ENCODE assay signal across 21 mouse cellular contexts in the genomic region with DNA sequence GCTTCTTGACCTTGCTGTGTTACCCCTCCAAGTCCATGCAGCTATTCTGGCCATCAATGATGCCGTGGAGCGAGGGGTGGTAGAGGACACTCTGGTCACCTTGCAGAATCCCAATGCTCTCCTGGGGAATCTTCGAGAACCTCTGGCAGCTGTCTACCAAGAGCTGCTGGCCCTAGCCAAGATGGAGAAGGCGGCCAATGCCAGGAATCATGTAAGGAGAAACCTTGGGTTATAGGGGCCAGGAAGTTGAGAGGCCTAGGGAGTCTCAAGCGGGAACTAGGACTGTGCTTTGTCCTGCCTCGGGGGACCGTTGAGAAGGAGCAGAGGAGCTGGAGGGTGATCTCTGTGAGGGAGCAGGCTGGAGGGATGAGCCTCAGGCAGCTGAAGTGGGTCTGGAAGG. TPM values are rescaled to one million over a fixed set of nuclear protein-coding genes. Genes with fewer than 3 reads are reported as not detected.
A peak's percentile ranks its signal among the peaks of the same experiment; 100 is the strongest.
DNase-seq lines count a peak whose midpoint lies in the region; ATAC-seq lines count a peak whose summit lies in the region.
"Had no signal": no experiment of that assay in that cellular context is flagged by ENCODE, and none has a peak within 500 bp of the region (broad histone marks: within the 10 kb centered on the region; RNA-seq: fewer than 3 reads in every experiment).

No protein-coding gene starts in this region.

- no peak overlapping the region for H3K4me3 ChIP-seq in hindbrain, embryonic 12.5 days
- no peak overlapping the region for H3K4me3 ChIP-seq in hindbrain, embryonic 16.5 days (ENCODE audit: low read length)
- H3K4me3 ChIP-seq: forebrain, embryonic 13.5 days; forebrain, embryonic 15.5 days had no signal

- peak overlapping the region; percentile 18; the same call in 1 of the 2 replicates for H3K9ac ChIP-seq in hindbrain, embryonic 12.5 days
- no peak overlapping the region for H3K9ac ChIP-seq in hindbrain, embryonic 16.5 days (ENCODE audit: low read depth, low read length)
- H3K9ac ChIP-seq: forebrain, embryonic 13.5 days; forebrain, embryonic 15.5 days; forebrain, postnatal 0 days had no signal

- no peaks in the 10 kb centered on the region for H3K4me1 ChIP-seq in hindbrain, embryonic 12.5 days
- no peaks in the 10 kb centered on the region for H3K4me1 ChIP-seq in hindbrain, embryonic 16.5 days (ENCODE audit: control insufficient read depth, insufficient read depth, low read depth, low read length)
- H3K4me1 ChIP-seq: forebrain, embryonic 13.5 days; forebrain, embryonic 15.5 days had no signal

- no peaks in the 10 kb centered on the region for H3K9me3 ChIP-seq in hindbrain, embryonic 12.5 days (replicated peaks)
- H3K9me3 ChIP-seq in hindbrain, embryonic 16.5 days (ENCODE audit: control insufficient read depth, low read length), result no peaks in the 10 kb centered on the region
- H3K9me3 ChIP-seq: forebrain, embryonic 13.5 days; forebrain, embryonic 15.5 days had no signal

- peaks cover 32% of the 10 kb centered on the region for H3K36me3 ChIP-seq in hindbrain, embryonic 12.5 days
- no peaks in the 10 kb centered on the region for H3K36me3 ChIP-seq in hindbrain, embryonic 16.5 days (ENCODE audit: control insufficient read depth, insufficient read depth, low read length)

- intact Hi-C loops in gastrocnemius, postnatal 14 days (cut with DNase I; ENCODE audit: low total_unique reads), result loop anchor here (5.0 kb wide), 1 partner anchor 142 kb away; no protein-coding TSS in a partner anchor

- WGBS in hindbrain, embryonic 12.5 days, result 97% methylated on average over 7 of the region's 7 CpGs
- 94% methylated on average over 7 of the region's 7 CpGs for WGBS in hindbrain, embryonic 16.5 days

- H3K4me2 ChIP-seq in hindbrain, embryonic 12.5 days (replicated peaks), result no peak overlapping the region
- no peak overlapping the region for H3K4me2 ChIP-seq in hindbrain, embryonic 16.5 days (ENCODE audit: low read length)
- H3K4me2 ChIP-seq: forebrain, embryonic 13.5 days; forebrain, embryonic 15.5 days had no signal

- no peak for ATAC-seq in hindbrain, embryonic 12.5 days (ENCODE audit: low FRiP score)
- no peak for ATAC-seq in hindbrain, embryonic 16.5 days
- ATAC-seq: activated CD4-positive, CD25-positive, alpha-beta regulatory T cell, adult 4 months; forebrain, embryonic 13.5 days; forebrain, embryonic 15.5 days; forebrain, postnatal 0 days; Patski had no signal

- H3K27me3 ChIP-seq in hindbrain, embryonic 12.5 days, result no peaks in the 10 kb centered on the region
- H3K27me3 ChIP-seq in hindbrain, embryonic 16.5 days (replicated peaks; ENCODE audit: control insufficient read depth, insufficient read depth, low read length), result no peaks in the 10 kb centered on the region
- H3K27me3 ChIP-seq: forebrain, embryonic 13.5 days; forebrain, embryonic 15.5 days; Patski had no signal

- no peak overlapping the region for H3K27ac ChIP-seq in hindbrain, embryonic 12.5 days
- H3K27ac ChIP-seq in hindbrain, embryonic 16.5 days (ENCODE audit: low read depth, low read length), result no peak overlapping the region
- H3K27ac ChIP-seq: forebrain, embryonic 13.5 days; forebrain, embryonic 15.5 days had no signal

- DNase-seq in gastrocnemius, adult 18-20 months (ENCODE audit: low spot score), result peak; percentile 50
- DNase-seq in gastrocnemius, postnatal 14 days, result no peak
- no peak for DNase-seq in Muller cell, postnatal 12 days (ENCODE audit: inconsistent ontology term)
- DNase-seq: adrenal gland, adult 8-10 months; adrenal gland, postnatal 14 days; adrenal gland, postnatal 36 days; cerebellum, adult 11-12 months; forebrain, postnatal 0 days had no signal

RNA-seq across cellular contexts. Expression of a gene that starts 8.3 kb away (rescaled TPM):
- under 1 TPM; 0.21 to 0.39 TPM for total RNA-seq in gastrocnemius, adult 18-20 months (2021)
- 1 to 10 TPM; 2.5 to 2.7 TPM for total RNA-seq in gastrocnemius, postnatal 14 days (2021)
- 14.7 and 14.9 TPM in 2 replicates for polyA plus RNA-seq in hindbrain, embryonic 12.5 days (2016; fragmentation: Nextera tagmentation; extraction: Ambion mirVana)
- 2.8 and 3.8 TPM in 2 replicates for polyA plus RNA-seq in hindbrain, embryonic 16.5 days (2015; fragmentation: Nextera tagmentation; extraction: Ambion mirVana)

RNA-seq across cellular contexts. Expression of a gene that starts 12.0 kb away (rescaled TPM):
- not detected for total RNA-seq in gastrocnemius, adult 18-20 months (2021)
- not detected for total RNA-seq in gastrocnemius, postnatal 14 days (2021)
- 0.36 TPM in 1 of 2 replicates, not detected in the other for polyA plus RNA-seq in hindbrain, embryonic 12.5 days (2016; fragmentation: Nextera tagmentation; extraction: Ambion mirVana)
- not detected in 2 replicates for polyA plus RNA-seq in hindbrain, embryonic 16.5 days (2015; fragmentation: Nextera tagmentation; extraction: Ambion mirVana)
- total RNA-seq: adrenal gland, adult 18-20 months; adrenal gland, adult 8-10 months; adrenal gland, postnatal 14 days; adrenal gland, postnatal 36 days; ES-E14; MEL had no signal
- polyA plus RNA-seq: activated CD4-positive, CD25-positive, alpha-beta regulatory T cell, adult 4 months; C2C12; cerebellum, adult 2 months; cortical plate, adult 2 months; forebrain, embryonic 11.5 days; forebrain, embryonic 13.5 days; forebrain, embryonic 15.5 days; forebrain, postnatal 0 days; Patski had no signal

RNA-seq across cellular contexts. Expression of a gene that starts 31.8 kb away (rescaled TPM):
- total RNA-seq in gastrocnemius, adult 18-20 months (2021), result 10 to 100 TPM; 49.1 to 52.6 TPM
- total RNA-seq in gastrocnemius, postnatal 14 days (2021), result 10 to 100 TPM; 47.1 to 47.4 TPM
- 135 and 137 TPM in 2 replicates for polyA plus RNA-seq in hindbrain, embryonic 12.5 days (2016; fragmentation: Nextera tagmentation; extraction: Ambion mirVana)
- 158 and 170 TPM in 2 replicates for polyA plus RNA-seq in hindbrain, embryonic 16.5 days (2015; fragmentation: Nextera tagmentation; extraction: Ambion mirVana)

RNA-seq across cellular contexts. Expression of a gene that starts 47.2 kb away (rescaled TPM):
- 10 to 100 TPM; 20.3 to 20.4 TPM for total RNA-seq in gastrocnemius, adult 18-20 months (2021)
- total RNA-seq in gastrocnemius, postnatal 14 days (2021), result 10 to 100 TPM; 11.3 to 15.0 TPM
- 28.0 and 28.3 TPM in 2 replicates for polyA plus RNA-seq in hindbrain, embryonic 12.5 days (2016; fragmentation: Nextera tagmentation; extraction: Ambion mirVana)
- 34.9 and 35.8 TPM in 2 replicates for polyA plus RNA-seq in hindbrain, embryonic 16.5 days (2015; fragmentation: Nextera tagmentation; extraction: Ambion mirVana)

RNA-seq across cellular contexts. Expression of a gene that starts 52.1 kb away (rescaled TPM):
- total RNA-seq in gastrocnemius, adult 18-20 months (2021), result 100 to 1,000 TPM; 174 to 196 TPM
- total RNA-seq in gastrocnemius, postnatal 14 days (2021), result 100 to 1,000 TPM; 136 to 137 TPM
- 17.7 and 20.7 TPM in 2 replicates for polyA plus RNA-seq in hindbrain, embryonic 12.5 days (2016; fragmentation: Nextera tagmentation; extraction: Ambion mirVana)
- 16.4 and 24.1 TPM in 2 replicates for polyA plus RNA-seq in hindbrain, embryonic 16.5 days (2015; fragmentation: Nextera tagmentation; extraction: Ambion mirVana)
